Mouse (Mus musculus) liver, adult 2 months (tissue): Measurements from ENCODE around the gene Grk4.

Experiments
- CTCF ChIP-seq: fragments of 200-500 bp; IDR thresholded peaks from 2 replicates; pipeline ENCODE4 v1.5.1; 2011; ENCODE audit warnings: low read depth, low read length, control low read depth
- POLR2A ChIP-seq: fragments of 200-500 bp; IDR thresholded peaks from 2 replicates; pipeline ENCODE4 v1.6.1; 2011; ENCODE audit warnings: low read length, control low read depth; ENCODE audit not compliant: insufficient read depth; ENCODE audit errors: extremely low read depth

DNA sequence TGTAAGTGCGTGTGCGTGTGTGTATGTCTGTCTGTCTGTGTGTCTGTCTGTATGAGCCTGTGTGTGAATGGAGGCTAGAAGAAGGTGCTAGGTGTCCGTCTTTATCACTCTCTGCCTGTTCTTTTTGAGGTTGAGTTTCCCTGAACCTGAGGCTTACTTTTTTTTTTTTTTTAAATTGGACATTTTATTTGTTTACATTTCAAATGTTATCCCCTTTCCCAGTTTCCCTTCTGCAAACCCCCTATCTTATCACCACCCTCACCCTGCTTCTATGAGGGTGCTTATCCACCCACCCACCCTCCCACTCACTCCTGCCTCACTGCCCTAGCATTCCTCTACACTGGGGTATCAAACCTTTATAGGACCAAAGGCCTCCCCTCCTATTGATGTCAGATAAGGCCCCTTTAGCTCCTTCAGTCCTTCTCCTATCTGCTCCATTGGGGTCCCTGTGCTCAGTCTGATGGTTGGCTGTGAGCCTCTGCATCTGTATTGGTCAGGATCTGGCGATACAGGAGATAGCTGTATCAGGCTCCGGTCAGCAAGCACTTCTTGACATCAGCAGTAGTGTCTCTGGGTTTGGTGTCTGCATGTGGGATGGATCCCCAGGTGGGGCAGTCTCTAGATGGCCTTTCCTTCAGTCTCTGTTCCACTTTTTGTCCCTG lies 140.2 kb downstream of the Grk4 start:
- TF ChIP-seq POLR2A (no peak), CTCF (no peak)
